Mouse (Mus musculus) intestine, postnatal 0 days (tissue): Measurements from ENCODE around the gene Ccdc144b. TPM values are rescaled to one million over a fixed set of nuclear protein-coding genes. Genes with fewer than 3 reads are reported as not detected.

ENCODE experiments used
- ATAC-seq: fragments of 200-750 bp; cut with Nextera tagmentation; 2 replicates; pipeline ENCODE4 v1.8.0; 2017; ENCODE audit warnings: mild to moderate bottlenecking, moderate TSS enrichment, moderate library complexity
- H3K27ac ChIP-seq: fragments of 300-500 bp; sonication (generic); 2 replicates; pipeline ENCODE4 v1.5.1; 2014; ENCODE audit warnings: mild to moderate bottlenecking, low read depth, low read length, moderate library complexity
- H3K27me3 ChIP-seq: fragments of 300-500 bp; sonication (generic); replicated peaks from 2 replicates; pipeline ENCODE4 v1.6.1; 2014; ENCODE audit warnings: low read length, mixed read lengths; ENCODE audit not compliant: control insufficient read depth, insufficient read depth
- H3K36me3 ChIP-seq: fragments of 300-500 bp; sonication (generic); 2 replicates; pipeline ENCODE4 v1.6.1; 2014; ENCODE audit warnings: mild to moderate bottlenecking, moderate library complexity; ENCODE audit not compliant: control insufficient read depth, insufficient read depth
- H3K4me1 ChIP-seq: fragments of 300-500 bp; sonication (generic); replicated peaks from 2 replicates; pipeline ENCODE4 v1.6.1; 2014; ENCODE audit warnings: antibody characterized with exemption, low read length, mixed read lengths; ENCODE audit not compliant: control insufficient read depth, insufficient read depth
- H3K4me2 ChIP-seq: fragments of 300-500 bp; sonication (generic); replicated peaks from 2 replicates; pipeline ENCODE4 v1.6.1; 2014; ENCODE audit warnings: low read depth, mild to moderate bottlenecking, moderate library complexity
- H3K4me3 ChIP-seq: fragments of 300-500 bp; sonication (generic); 2 replicates; pipeline ENCODE4 v1.5.1; 2014; ENCODE audit warnings: low read depth, low read length
- H3K9ac ChIP-seq: fragments of 300-500 bp; sonication (generic); 2 replicates; pipeline ENCODE4 v1.6.1; 2014; ENCODE audit warnings: mild to moderate bottlenecking, low read depth, low read length
- H3K9me3 ChIP-seq: fragments of 300-500 bp; sonication (generic); 2 replicates; pipeline ENCODE4 v1.6.1; 2016; ENCODE audit warnings: mixed run types; ENCODE audit not compliant: control insufficient read depth
- CTCF ChIP-seq: sonication (generic); IDR thresholded peaks from 2 replicates; pipeline ENCODE4 v1.5.1; 2016; ENCODE audit warnings: low read depth, mild to moderate bottlenecking, control low read depth, antibody characterized with exemption, moderate library complexity
- WGBS: fragments of 180-500 bp; shearing (Covaris S2); extraction: QIAGEN DNeasy Blood & Tissue Kit; methylation state at CpG from one replicate; pipeline ENCODE4 v1.1.7; 2014; 5-methylcytosine and 5-hydroxymethylcytosine counted together
- polyA plus RNA-seq: library from polyadenylated mRNA; unstranded; fragments of >200 nt; fragmentation: Nextera tagmentation; extraction: Ambion mirVana; gene quantifications from 2 replicates; pipeline ENCODE4 v1.2.1, GENCODE M21; 2015

The Ccdc144b gene
- polyA plus RNA-seq, 1 experiment from 2014 or later = not detected

DNA sequence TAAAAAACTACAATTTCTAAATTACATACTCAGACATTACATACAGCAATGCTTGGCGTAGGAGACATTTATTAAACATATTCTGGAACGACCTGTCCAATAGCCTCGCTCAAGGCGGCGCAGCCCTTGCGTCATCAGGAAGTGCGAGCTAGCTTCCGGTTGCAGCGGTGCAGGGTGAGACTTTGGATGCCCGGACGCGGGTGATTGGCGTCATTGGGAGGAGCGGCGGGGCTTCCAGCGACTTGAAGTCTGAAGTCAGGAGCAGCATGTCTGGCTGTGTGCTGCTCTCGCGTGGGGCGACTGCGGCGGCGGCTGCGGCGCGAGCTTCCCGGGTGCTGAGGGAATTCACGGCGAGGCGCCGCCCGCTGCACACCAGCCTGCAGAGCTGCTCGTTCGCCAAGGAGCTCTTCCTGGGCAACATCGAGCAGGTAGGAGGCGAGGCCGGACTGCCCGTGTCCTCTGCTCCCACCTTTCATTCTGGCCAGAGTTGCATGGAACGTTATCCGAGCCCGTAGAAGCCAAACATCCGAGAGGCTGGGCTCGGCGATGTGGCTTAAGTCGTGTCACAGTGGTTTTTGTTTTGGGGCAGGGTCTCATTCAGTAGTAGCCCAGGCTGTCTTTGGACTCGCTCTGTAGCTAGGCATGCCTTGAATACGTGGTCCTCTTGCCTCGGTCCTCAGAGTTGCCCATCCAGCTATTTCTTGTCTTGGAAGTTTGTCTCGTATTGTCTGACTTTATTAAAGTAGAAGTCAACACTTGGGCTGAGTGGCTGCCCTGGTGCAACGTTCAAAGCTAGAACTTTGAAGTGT, 12.7 kb upstream of the Ccdc144b start, which contains the start of gene Acad9:
TSS of gene Acad9 (plus strand) at position 137 of the 809 bp plus-strand sequence.
- H3K27me3 ChIP-seq = peaks cover 12% of the 10 kb centered on the region; the same call in 1 of the 2 replicates
- ATAC-seq = peak; percentile 97
- H3K4me1 ChIP-seq = peaks cover 11% of the 10 kb centered on the region; the same call in 1 of the 2 replicates
- H3K27ac ChIP-seq = peak within 1 kb of the TSS; percentile 46; the same call in 1 of the 2 replicates
- 0 out of 2 replicates have a peak, but pooled peaks have one; percentile 2 for TF ChIP-seq CTCF
- peaks cover 16% of the 10 kb centered on the region; the same call in 1 of the 2 replicates for H3K36me3 ChIP-seq
- H3K4me2 ChIP-seq = peak within 1 kb of the TSS; percentile 82
- peak within 1 kb of the TSS; percentile 83 for H3K4me3 ChIP-seq
- H3K9me3 ChIP-seq = no peaks in the 10 kb centered on the region
- under 1% methylated on average over 49 of the region's 49 CpGs for WGBS
- H3K9ac ChIP-seq = peak within 1 kb of the TSS; percentile 67

DNA sequence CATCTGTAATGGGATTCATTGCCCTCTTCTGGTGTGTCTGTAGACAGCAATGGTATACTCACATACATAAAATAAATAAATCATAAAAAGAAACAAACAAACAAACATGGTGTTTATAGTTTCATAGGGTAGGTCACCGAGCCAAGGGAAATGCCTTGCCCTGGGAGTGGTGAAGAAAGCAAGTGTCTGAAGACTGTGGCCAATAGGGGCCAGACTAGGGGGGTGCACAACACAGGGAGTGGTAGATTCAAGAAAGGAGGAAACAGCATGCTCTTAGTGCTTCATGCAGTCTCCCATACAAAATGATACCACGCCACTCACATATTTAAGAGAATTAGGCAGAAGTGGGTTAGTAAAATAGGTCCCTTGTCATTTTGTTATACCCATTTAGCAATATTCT, 11.8 kb upstream of the Ccdc144b start:
- peaks cover 11% of the 10 kb centered on the region; the same call in 1 of the 2 replicates for H3K4me1 ChIP-seq
- no peak overlapping the region for H3K9ac ChIP-seq
- peak overlapping the region; percentile 82 for H3K4me2 ChIP-seq
- H3K9me3 ChIP-seq = no peaks in the 10 kb centered on the region
- peaks cover 7% of the 10 kb centered on the region; the same call in 1 of the 2 replicates for H3K36me3 ChIP-seq
- TF ChIP-seq CTCF = 0 out of 2 replicates have a peak, but pooled peaks have one; percentile 8
- H3K27me3 ChIP-seq = peaks cover 14% of the 10 kb centered on the region; the same call in 1 of the 2 replicates
- ATAC-seq = no peak
- H3K27ac ChIP-seq = no peak overlapping the region
- H3K4me3 ChIP-seq = peak overlapping the region; percentile 83
- WGBS = 89% methylated on average over 2 of the region's 2 CpGs

DNA sequence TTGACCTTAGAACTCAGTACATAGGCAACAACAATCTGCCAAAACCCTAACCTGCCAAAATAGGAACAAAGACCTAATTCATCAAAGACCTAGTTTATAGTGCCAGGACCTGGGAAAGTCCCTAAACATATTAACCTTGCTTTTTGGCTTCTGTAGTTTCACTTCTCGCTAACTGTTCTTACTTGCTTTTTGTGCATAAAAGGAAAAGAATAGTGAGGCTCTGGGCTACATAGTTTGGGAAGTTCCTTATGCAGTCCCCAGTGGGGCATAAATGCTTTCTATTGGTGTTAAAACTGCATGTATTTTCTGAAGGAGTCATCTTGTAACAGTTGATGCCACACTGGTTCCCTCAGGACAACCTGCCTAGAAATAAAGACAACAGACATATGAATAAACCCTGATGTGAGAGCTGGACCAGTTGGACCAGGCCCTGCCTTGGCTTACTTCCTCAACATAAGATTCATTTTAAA, 11.3 kb upstream of the Ccdc144b start:
- Histone ChIP-seq H3K27me3 (peaks cover 14% of the 10 kb centered on the region; the same call in 1 of the 2 replicates), H3K36me3 (0 out of 2 replicates have a peak, but pooled peaks cover 6% of the 10 kb centered on the region), H3K4me2 (no peak overlapping the region), H3K9ac (no peak overlapping the region), H3K9me3 (no peaks in the 10 kb centered on the region), H3K4me3 (no peak overlapping the region), H3K27ac (no peak overlapping the region), H3K4me1 (peaks cover 11% of the 10 kb centered on the region; the same call in 1 of the 2 replicates)
- no peak for TF ChIP-seq CTCF
- WGBS = 94% methylated on average over 1 of the region's 1 CpGs
- ATAC-seq = no peak

DNA sequence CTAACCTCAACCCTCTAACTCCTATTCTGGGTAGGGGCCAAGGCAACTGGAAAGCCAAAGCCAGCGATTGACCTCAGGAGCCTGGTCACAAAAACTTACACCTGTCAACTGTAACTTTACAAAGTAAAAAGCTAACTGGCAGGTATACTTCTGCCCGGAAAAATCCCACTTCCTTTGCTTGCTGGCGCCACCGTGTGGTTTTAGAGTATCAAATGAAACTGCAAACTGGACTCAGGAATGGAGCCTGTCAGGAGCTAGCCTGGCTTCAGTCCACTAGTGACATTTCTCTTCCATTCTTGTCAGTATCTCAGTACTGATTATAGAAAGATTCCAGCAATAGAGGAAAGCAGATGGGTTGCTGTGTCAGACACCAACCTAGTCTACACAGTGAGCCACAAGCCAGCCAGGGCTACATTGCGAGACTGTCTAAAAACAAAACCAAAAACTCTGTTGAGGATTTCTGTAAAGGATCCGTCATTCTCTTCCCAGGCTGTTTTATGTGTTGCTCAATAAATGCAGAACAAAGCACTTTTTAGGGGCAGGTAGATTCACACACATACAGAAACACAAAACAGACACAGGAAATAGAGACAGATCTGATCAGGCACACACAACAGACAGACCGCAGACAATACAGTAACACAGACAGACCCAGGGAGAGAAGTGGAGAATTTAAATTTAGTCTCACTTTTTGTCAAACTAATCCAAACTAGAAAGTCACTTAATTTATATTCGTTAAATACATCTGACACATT, 6.9 kb upstream of the Ccdc144b start:
- no peaks in the 10 kb centered on the region for H3K9me3 ChIP-seq
- H3K4me3 ChIP-seq = no peak overlapping the region
- H3K27me3 ChIP-seq = peaks cover 14% of the 10 kb centered on the region; the same call in 1 of the 2 replicates
- no peak overlapping the region for H3K27ac ChIP-seq
- no peaks in the 10 kb centered on the region for H3K36me3 ChIP-seq
- H3K4me2 ChIP-seq = no peak overlapping the region
- ATAC-seq = peak; percentile 38; the same call in 1 of the 2 replicates
- H3K4me1 ChIP-seq = no peaks in the 10 kb centered on the region
- H3K9ac ChIP-seq = no peak overlapping the region
- WGBS = 29% methylated on average over 8 of the region's 8 CpGs
- peak; percentile 86 for TF ChIP-seq CTCF

DNA sequence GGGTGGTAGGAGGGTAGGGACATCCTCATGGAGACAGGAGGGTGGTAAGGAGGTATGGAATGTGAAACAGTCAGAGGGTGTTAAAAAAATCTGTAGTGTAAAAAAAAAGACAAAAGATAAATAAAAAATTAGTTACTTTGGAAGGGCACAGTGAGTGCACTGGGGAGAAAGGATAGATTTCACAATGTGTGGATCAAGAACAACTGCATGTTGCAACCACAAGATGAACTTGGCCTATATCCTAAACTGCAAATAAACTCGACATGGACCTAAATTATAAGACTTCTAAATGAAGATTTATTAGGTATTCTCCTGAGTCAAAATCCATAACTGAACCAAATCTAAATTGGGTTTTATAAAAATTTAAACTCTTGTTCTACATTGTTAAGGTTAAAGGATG, 4.2 kb downstream of the Ccdc144b start:
- no peaks in the 10 kb centered on the region for H3K36me3 ChIP-seq
- H3K9me3 ChIP-seq = no peaks in the 10 kb centered on the region
- no peak overlapping the region for H3K4me3 ChIP-seq
- H3K4me2 ChIP-seq = no peak overlapping the region
- no peaks in the 10 kb centered on the region for H3K4me1 ChIP-seq
- H3K27me3 ChIP-seq = no peaks in the 10 kb centered on the region
- H3K9ac ChIP-seq = no peak overlapping the region
- TF ChIP-seq CTCF = no peak
- H3K27ac ChIP-seq = no peak overlapping the region
- 60% methylated on average over 1 of the region's 1 CpGs for WGBS
- no peak for ATAC-seq

DNA sequence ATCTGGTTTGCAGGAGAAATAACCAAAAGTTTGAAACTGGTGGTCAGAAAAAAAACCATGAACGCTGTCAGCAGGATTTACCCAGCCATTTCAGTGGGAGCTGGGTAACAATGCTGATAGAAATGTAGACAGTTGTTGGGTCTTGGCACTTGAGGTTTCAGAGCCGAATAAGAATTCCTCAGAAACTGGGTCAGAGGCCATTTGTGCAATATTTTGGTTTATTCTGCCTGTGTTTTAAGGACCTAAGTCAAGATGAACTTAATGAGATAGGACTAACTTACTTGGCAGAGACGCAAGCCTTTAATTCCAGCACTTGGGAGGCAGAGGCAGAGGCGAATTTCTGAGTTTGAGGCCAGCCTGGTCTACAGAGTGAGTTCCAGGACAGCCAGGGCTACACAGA, 8.3 kb downstream of the Ccdc144b start:
- H3K4me3 ChIP-seq = no peak overlapping the region
- TF ChIP-seq CTCF = no peak
- H3K36me3 ChIP-seq = no peaks in the 10 kb centered on the region
- whole genome bisulfite sequencing = 81% methylated on average over 4 of the region's 4 CpGs
- no peak overlapping the region for H3K4me2 ChIP-seq
- H3K27me3 ChIP-seq = no peaks in the 10 kb centered on the region
- no peak overlapping the region for H3K27ac ChIP-seq
- H3K9me3 ChIP-seq = no peaks in the 10 kb centered on the region
- H3K9ac ChIP-seq = no peak overlapping the region
- ATAC-seq = no peak
- no peaks in the 10 kb centered on the region for H3K4me1 ChIP-seq
